Mouse (Mus musculus): ENCODE measurements around the gene Ppm1h.
"Not testable (repeated sequence)": the region's sequence is repeated elsewhere in the genome, so short reads cannot be mapped to it uniquely, and the experiment has no call there.

The Ppm1h gene

DNA sequence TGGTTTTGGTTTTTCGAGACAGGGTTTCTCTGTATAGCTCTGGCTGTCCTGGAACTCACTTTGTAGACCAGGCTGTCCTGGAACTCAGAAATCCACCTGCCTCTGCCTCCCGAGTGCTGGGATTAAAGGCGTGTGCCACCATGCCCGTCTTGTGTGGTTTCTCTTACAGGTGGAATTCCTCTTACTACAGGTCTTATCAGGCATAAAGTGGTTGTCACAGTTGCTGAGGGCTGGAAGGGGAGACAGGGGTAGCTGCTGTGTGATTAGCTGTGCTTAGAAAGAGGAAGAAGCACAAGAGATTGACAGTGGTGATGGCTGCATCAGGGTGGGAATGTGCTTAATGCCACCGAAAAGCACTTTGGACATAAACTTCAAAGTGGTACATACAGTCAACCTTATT, 246.0 kb downstream of the Ppm1h start:
- DNase-seq (ENCODE audit: low spot score in 2 of 2): not testable (repeated sequence)

DNA sequence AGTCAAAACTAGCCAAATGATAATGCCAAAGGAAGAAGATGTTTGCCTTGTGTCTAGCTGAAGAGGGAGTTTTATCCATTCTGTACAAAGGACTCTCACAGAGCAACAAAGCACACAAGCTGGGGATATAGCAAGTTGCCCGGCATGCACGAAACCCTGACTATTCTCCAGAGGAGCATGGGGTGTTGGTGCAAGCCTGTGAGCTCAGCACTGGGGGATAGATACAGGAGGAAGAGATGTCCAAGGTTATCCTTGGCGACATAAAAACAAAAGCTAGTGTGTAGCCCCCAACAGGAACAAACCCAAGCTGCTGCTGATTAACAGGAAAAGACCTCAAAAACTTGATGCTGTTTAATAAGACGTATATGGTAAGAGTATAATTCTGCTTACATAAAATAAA, 247.7 kb downstream of the Ppm1h start:
- no peak for DNase-seq (ENCODE audit: low spot score in 2 of 2)

DNA sequence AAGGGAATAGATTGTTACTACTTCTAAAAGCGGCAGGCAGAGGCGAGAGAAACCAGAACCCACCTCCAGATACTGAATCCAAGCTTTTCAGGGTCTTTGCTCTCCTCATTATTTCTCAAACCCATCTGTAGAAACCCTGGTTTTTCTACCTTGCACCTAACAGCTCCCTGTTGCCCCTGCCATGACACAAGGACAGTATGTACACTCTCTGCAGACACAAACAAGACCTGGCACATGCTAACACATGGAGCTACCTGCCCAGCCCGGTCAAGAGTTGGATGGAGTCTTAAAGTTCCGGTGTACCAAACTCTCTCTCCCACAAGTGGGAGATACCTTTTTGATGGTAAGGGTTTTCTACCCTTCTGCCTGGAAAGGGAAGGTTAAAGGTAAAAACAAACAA, 252.0 kb downstream of the Ppm1h start:
- no peak for DNase-seq (ENCODE audit: low spot score in 2 of 2)

DNA sequence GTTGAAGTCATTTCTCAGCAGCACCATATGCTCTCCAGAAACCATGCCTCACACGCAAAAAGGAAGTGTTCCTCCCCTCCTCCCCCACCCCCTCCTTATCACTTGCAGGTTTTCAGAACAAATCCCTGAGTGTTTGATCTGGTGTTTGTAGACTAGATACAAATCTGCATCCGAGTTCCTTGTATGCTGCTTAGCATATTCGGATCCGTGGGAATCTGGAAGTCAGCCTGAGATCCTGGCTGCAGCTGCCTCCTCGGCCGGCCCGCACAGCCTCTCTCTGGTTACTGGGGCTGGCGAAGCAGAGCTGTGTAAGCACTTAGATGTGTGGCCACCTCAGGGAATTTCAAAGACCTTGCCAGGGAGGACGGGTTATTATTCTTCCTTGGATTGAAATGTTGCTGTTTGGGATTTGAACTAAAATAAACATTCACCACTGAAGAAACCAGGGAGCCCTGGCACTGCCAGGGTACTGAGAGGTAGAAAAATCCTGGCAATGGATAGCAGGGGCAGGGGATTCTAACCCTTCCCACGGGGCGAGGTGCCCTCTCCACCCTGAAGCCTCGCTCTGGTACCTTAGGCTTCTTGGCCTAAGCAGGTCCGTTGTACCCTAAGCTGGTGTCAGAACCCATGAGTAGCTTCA, 252.8 kb downstream of the Ppm1h start:
- no peak for DNase-seq (ENCODE audit: low spot score in 2 of 2)

DNA sequence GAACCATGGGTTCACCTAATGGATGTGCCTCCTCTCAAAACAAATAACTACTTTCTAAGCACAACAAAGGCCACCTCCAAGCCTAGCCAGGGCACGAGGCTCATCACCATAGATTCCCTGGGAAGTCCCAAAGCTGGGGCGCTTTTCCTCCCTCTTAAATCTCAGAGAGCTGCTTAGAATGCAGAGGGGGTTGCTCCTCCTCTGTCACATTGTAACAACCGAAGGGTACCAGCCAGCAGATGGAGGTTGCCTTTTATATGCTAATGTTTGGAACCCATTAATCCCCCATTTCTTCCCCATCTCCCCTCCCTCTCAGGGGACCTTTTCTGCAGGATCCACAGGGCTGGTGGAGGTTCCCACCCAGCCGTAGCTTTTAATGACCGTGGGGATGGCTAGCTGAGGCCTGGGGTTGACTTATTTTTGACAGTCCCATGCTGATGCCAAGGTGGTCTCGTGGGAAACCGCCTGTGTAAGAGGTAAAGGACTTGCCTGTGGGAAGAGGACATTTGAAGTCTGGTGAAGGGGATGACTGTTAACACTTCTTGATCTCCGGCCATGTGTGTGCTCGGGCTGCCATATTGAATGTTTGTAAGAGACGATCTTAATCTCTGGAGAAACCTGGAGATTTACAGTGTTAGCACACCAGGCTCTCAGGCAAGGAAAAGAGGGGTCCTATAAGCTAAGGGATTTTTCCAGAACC, 253.4 kb downstream of the Ppm1h start:
- no peak for DNase-seq (ENCODE audit: low spot score in 2 of 2)

DNA sequence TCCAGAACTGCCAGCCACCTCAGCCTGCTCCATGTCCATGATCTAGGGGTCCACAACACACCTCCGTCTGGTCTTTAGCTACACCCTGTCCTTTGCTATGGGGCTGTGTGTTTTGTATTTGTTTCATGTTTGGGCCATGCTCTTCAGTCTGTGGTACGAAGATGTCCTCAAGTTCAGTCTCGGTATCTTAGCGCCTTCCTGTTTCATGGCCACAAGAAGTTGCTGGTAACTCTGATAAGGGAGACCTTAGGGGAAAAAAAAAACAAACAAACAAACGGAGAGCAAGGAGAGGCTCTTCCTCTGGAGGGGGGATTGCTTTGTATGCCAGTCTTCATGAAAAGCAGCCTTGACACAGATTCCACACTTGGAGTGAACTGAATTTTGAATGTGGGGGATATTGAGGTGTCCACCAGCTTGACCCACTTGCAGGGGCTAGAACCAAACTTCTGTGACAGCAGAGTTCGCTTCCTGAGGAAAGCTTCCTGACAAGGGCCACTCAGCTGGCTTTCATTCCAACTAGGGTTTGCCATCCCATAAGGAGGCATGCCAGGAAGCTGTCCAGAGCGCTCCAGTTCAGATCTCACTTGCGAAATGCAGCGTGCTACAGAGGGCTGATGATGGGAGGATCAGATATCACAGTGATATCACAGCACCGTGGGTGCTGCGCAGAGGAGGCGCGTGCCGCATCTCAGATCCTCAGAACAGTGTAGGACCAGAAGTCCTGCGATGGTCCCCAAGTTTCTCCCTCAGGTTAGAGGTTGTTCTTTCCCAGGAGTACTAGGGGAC, 254.7 kb downstream of the Ppm1h start:
- no peak for DNase-seq (ENCODE audit: low spot score in 2 of 2)

DNA sequence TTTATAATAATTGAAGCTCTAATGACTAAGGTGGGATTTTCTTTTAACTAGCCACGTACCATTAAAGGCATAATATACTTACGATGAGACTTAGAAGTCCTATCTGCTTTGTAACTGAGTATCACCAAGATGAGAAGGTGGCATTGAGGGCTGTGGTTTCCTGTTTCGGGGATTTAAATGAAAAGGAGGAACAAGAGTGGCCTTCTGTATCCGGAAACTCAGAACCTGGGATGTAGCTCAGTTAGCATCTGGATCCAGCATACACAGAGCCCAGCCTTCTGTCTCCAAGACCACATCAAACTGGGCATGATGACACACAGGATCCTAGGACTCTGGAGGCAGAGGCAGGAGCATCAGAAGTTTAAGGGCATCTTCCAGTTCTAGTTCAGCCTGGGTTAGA, 256.8 kb downstream of the Ppm1h start:
- not testable (repeated sequence) for DNase-seq (ENCODE audit: low spot score in 2 of 2)

DNA sequence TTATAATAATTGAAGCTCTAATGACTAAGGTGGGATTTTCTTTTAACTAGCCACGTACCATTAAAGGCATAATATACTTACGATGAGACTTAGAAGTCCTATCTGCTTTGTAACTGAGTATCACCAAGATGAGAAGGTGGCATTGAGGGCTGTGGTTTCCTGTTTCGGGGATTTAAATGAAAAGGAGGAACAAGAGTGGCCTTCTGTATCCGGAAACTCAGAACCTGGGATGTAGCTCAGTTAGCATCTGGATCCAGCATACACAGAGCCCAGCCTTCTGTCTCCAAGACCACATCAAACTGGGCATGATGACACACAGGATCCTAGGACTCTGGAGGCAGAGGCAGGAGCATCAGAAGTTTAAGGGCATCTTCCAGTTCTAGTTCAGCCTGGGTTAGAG, 258.8 kb downstream of the Ppm1h start:
- not testable (repeated sequence) for DNase-seq (ENCODE audit: low spot score in 2 of 2)

DNA sequence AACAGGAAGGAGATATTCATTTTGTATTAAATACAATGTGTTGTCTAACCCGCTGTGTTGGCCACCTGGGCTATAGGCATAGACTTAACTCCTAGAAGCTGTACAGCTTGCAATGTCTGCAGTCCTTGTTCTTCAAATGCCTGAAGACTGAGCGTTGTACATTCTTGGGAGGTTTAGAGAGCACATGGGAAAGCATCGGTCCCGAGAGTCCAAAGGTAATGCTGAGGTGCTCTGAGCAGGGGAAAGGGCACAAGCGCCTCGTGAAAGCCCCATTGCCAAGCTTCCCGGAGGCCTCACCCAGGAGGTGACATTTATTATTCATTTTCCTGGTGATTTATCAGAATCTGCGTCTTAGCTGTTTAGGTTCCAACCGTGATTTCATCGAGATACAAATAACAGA, 261.0 kb downstream of the Ppm1h start:
- DNase-seq (ENCODE audit: low spot score in 2 of 2): no peak

DNA sequence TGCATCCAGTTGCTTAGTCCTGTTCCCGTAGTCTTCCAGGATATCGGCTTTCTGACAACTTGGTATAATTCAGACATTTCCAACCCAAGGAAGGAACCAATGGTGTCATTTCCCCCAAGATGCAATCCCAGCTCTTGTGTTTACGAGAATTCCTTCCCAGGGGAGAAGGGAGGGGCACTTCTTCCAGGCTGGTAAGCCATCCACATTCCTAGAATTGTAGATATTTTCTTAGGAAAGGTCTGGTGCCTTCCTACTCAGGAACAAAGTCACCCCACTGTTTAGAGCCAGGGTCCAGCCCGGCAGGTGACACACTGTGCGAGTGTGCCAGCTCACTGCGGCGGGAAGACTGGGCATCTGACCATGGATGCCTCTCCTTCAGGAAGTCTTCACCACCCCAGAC, 264.2 kb downstream of the Ppm1h start:
- no peak for DNase-seq (ENCODE audit: low spot score in 2 of 2)

DNA sequence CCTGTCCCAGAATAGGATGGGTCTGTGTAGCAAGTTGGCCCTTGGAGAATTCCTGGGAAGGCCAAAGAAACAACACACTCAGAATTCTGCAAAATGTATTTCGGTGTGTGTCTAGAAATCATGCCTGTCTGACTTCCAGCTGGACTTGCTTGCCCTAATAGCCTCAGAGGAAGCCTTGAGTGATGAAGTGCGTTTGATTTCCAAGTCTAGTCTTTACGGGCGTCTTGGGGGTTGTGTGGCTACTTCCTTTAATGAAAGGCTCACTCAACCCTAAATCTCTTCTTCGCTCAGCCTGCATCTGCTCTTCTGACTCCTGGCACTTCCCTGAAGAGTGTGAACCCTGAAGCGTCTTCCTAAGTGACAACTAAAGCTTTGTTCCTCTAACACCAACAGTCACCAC, 265.3 kb downstream of the Ppm1h start:
- DNase-seq (ENCODE audit: low spot score in 2 of 2): no peak

DNA sequence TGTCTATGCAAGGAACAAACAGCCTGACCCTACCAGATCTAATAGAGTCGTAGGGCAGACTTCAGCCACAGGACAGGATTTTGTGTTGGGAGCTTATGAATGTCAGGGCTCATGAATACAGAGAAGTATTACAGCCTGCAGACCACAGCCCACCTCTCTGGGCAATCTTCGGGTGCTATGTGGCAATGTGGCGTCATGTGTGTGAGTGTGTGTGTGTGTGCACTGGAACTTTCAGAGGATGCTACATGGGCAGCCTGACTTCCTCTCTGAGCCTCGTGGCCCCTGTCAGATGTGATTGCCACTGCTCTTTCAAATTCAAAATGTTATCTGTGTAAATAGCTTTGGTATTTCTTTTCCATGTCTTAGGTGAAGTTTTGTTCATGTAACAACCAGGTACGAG, 266.3 kb downstream of the Ppm1h start:
- no peak for DNase-seq (ENCODE audit: low spot score in 2 of 2)

DNA sequence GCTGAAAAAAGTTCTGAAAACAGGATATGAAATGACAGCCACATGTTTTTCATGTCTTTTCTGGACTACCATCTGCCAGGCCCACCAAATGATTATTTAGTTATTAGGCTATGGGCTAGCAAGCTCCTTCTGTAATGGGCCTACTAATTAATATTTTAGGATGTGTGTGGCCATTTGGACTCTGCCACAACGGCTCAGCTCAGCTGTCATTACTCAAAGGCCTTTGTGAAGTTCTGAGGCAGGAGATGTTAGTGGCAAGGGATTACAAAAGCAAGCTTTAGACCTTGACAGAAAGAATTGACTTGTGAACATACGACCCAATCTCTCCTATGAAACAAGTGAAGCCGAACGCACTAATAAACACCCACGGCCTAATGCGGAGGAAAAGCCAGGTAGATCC, 272.4 kb downstream of the Ppm1h start:
- no peak for DNase-seq (ENCODE audit: low spot score in 2 of 2)

DNA sequence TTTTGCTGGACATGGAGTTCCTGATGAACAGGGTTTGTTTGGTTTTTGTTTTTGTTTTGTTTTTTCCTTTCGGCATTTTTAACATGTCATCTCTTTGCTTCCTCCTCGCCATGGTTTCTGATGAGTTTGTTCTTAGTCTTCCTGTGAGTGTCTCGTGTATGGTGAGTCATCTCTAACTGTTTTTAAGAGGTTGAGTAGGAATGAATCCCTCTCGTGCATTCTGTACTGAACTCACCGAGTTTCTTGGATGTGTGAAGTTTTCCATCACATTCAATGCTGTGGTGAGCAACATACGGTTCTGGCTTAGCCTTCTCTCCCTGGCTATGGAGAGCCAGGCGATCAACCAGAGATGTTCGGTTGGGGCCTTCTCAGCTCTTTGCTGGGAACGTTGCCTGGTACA, 275.0 kb downstream of the Ppm1h start:
- no peak for DNase-seq (ENCODE audit: low spot score in 2 of 2)

DNA sequence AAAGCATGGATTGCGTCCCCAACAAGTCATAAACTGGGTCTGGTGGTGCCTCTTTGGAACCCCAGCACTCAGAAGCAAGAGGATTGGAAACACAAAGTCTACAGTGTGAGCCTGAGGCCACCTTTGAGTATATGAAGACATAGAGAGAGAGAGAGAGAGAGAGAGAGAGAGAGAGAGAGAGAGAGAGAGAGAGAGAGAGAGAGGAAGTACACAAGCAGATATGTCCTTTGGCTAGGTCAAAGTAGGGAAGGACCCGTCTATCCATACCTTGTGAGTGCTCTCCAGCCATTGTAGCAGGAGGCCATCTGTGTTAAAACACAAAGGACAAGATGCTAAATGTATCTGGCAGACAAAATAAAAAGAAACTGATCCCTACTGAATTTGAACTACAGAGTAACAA, 279.4 kb downstream of the Ppm1h start:
- no peak for DNase-seq (ENCODE audit: low spot score in 2 of 2)

DNA sequence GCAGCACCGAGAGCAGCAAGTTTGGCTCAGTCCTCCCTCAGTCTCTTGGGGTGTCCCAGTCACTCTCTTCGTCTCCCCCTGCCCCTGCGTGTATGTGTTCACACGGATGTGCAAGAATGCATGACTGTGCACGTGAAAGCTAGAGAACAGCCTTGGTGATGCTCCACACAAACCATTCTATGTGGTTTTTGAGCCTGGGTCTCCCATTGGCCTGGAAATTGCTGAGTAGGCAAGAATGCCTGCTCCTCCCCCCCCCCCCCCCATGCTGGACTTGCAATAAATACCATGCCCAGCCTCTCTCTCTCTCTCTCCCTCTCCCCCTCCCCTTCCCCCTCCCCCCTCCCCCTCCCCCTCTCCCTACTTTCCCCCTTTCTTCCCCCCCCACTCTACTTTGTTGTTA, 280.1 kb downstream of the Ppm1h start:
- no peak for DNase-seq (ENCODE audit: low spot score in 2 of 2)

DNA sequence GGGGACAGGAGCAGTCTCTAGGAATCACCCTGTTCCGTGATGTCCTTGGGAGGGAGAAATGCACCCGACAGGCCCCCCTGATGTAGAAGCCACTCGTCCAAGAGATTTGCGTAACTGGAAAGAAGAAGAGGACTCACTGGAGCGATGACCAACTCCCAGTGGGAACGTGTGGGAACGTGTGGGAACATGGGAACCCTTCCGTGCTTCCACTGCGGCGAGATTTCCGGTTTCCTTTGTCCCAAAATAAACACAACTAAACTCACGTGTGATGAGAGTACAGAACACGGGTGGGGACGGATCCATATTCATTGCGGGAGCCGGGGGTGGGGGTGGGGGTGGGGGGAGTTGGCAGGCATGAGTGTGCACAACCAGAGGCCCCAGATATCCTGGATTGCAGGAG, 281.7 kb downstream of the Ppm1h start:
- no peak for DNase-seq (ENCODE audit: low spot score in 2 of 2)

DNA sequence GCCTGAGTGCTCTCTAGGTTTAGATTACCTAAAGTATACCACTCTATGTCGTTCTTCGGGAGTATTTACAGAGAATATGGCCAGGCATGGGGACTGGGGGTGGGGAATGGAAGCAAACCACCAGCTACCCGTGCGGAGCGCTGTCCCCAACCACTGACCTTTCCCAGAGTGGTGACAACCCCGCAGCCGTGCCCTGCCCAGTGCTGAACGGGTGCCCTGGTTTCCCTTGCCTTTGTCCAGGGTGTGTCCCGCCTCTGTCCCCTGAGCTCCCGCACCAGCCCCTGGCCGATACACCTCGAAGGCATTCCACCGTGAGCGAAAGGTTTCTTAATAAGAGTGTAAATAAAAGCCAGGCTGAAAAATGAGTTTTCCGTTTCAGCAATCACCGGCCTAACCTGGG, 282.2 kb downstream of the Ppm1h start:
- no peak for DNase-seq (ENCODE audit: low spot score in 2 of 2)

DNA sequence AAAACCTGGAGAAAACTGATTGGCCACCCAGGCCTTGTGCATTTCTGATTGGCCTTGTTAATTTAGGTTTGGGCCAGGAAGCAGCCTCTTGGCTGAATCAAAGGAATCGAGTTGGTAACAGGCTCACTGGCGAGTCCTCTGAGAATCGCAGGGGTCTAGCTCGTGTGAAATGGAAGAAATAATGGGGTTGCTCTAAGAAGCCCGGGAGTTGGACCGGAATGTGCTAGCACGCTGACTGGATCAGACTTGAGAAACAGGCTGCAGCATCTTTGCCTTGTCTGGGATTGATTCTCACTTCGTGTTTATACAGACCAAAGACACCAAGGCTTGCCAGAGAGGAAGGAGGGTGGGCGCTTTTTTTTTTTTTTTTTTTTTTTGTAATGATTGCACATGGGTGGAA, 282.9 kb downstream of the Ppm1h start:
- DNase-seq (ENCODE audit: low spot score in 2 of 2): no peak

DNA sequence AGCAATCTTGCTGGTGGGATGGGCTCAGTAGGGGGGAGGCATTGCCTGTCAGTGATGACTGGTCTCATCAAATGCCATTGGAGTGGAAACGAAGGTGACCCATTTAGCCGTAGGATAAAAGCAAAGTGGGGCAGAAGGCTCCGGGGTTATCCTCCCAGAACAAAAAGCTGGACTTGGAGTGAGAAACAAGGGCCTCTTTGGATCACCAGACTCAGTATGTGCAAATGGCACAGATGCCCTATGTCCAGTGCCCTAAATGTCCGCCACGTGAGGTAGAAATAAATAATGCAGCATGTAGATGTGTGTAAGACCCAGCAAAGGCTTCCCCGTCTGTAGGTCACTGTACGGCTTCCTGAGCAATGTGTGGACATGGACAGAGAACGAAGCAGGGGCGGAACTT, 284.1 kb downstream of the Ppm1h start:
- DNase-seq (ENCODE audit: low spot score in 2 of 2): no peak

DNA sequence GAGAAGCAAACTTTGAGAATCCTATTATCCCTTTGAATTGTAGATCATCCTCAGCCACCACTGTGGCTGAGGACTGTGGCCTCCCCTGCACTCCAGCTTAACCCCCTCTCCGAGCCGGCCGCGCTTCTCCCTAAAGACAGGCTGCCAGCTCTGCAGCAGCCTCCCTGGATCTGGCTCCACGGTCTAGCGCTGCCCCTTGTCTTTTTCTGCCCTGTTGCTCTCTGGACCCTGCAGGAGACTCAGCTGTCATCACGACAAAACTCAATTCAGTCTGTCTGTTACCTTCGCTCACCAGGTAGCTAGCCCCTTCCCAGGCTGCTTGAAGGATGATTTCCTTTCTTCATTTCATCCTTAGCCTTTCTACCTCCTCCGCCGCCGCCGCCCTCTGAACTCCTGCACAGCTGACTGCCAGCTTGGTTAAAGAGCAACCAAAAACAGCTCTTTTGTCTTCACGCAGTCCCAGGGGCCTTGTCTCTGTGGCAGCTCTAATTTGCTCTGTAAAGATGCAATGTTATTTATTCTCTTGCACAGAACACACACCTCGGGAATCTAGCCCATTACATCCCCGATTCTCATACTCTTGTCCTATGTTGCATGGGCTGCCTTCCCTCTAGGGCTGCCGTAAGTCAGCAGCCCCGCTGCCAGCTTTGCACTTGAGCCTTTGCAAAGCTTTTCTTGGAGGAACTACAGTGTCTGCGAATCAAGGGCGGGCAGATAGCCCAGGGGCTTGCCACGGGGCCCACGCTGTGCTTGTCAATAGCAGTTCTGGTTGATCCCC, 285.1 kb downstream of the Ppm1h start:
- no peak for DNase-seq (ENCODE audit: low spot score in 2 of 2)

DNA sequence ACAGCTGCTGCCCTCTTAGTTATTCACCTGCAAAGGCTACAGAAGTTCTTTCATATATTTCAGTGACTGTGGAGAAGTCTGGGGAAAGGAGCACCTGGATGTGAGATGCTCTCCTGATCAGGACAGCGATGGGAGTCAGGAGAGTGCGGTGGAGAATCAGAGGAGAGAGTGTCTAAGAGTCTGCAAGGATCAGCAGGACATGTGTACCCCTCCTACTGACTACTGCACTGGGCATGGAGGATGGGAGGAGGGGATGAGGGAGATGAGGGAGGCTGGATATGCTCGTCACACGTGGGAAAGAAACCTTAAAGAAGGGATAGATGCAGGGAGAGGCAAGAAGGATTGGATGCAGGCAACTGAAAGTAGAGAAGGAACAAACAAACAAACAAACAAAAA, 285.7 kb downstream of the Ppm1h start:
- no peak for DNase-seq (ENCODE audit: low spot score in 2 of 2)
